ENCODE assay signal across 24 mouse cellular contexts in the genomic region with DNA sequence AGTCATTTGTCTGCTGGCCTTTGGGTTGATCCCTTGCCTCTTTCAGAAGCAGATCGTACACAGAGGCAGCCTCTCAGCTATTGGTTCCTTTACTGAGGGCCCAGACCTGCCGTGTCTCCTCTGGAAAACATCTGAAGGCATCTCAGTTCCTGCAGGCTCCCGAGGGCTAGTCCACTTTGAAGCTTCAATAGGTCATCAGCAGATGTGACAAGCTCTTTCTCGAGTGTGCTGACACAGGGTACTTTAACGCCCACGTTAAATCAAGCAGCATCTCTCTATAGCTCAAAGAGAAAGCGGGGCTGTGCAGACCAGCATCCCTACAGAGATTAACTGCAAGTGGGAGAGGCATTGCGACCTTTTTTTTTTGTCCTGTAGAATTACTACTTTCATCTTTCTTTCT.
"Had no signal": no experiment of that assay in that cellular context is flagged by ENCODE, and none has a peak within 500 bp of the region (broad histone marks: within the 10 kb centered on the region; RNA-seq: fewer than 3 reads in every experiment).

No protein-coding gene starts in this region.

- H3K9ac ChIP-seq: heart, embryonic 13.5 days; heart, embryonic 15.5 days; hindbrain, embryonic 13.5 days; hindbrain, embryonic 15.5 days; kidney, embryonic 15.5 days; limb, embryonic 13.5 days; limb, embryonic 15.5 days had no signal

- H3K27ac ChIP-seq: heart, embryonic 13.5 days; heart, embryonic 15.5 days; hindbrain, embryonic 13.5 days; hindbrain, embryonic 15.5 days; hindbrain, postnatal 0 days; kidney, embryonic 15.5 days; kidney, postnatal 0 days; limb, embryonic 13.5 days; limb, embryonic 15.5 days had no signal

- H3K36me3 ChIP-seq: heart, embryonic 13.5 days; heart, embryonic 15.5 days; hindbrain, embryonic 13.5 days; hindbrain, embryonic 15.5 days; kidney, embryonic 15.5 days; limb, embryonic 13.5 days; limb, embryonic 15.5 days had no signal

- H3K4me2 ChIP-seq: heart, embryonic 11.5 days; heart, embryonic 13.5 days; heart, embryonic 15.5 days; hindbrain, embryonic 13.5 days; hindbrain, embryonic 15.5 days; kidney, embryonic 15.5 days; limb, embryonic 13.5 days; limb, embryonic 15.5 days had no signal

- DNase-seq: gastrocnemius, postnatal 14 days; gastrocnemius, postnatal 36 days; heart, adult 18-20 months; heart, postnatal 14 days; heart, postnatal 36 days; kidney, adult 11 months; kidney, adult 2 months; kidney, adult 9 months; kidney, postnatal 14 days; kidney, postnatal 36 days; layer of hippocampus, adult 9-11 months; layer of hippocampus, postnatal 36 days; left cerebral cortex, postnatal 4 days had no signal

- H3K4me1 ChIP-seq: heart, embryonic 13.5 days; heart, embryonic 15.5 days; hindbrain, embryonic 15.5 days; kidney, embryonic 15.5 days; limb, embryonic 13.5 days; limb, embryonic 15.5 days had no signal

- ATAC-seq: hindbrain, postnatal 0 days; intestine, embryonic 16.5 days had no signal

- H3K4me3 ChIP-seq: heart, embryonic 13.5 days; heart, embryonic 15.5 days; hindbrain, embryonic 13.5 days; hindbrain, embryonic 15.5 days; kidney, embryonic 15.5 days; limb, embryonic 13.5 days; limb, embryonic 15.5 days had no signal

- H3K9me3 ChIP-seq: heart, embryonic 13.5 days; heart, embryonic 15.5 days; hindbrain, embryonic 13.5 days; hindbrain, embryonic 15.5 days; kidney, embryonic 15.5 days; limb, embryonic 13.5 days; limb, embryonic 15.5 days had no signal

- H3K27me3 ChIP-seq: heart, embryonic 13.5 days; heart, embryonic 15.5 days; hindbrain, embryonic 13.5 days; hindbrain, embryonic 15.5 days; kidney, embryonic 15.5 days; limb, embryonic 13.5 days; limb, embryonic 15.5 days had no signal
